Mouse (Mus musculus) cerebral cortex, adult 2 months (tissue): Measurements from ENCODE around the gene Oxnad1.

Experiments used
- WGBS: fragments of 180-500 bp; shearing (Covaris S2); methylation state at CpG from one replicate; pipeline ENCODE4 v1.1.7; 2018; 5-methylcytosine and 5-hydroxymethylcytosine counted together

The Oxnad1 gene

GRCm38 (mm10) chr14:32091704-32092103 lies 6.5 kb downstream of the Oxnad1 start:
- WGBS = 94% methylated on average over 4 of the region's 4 CpGs

- 71% methylated on average over 1 of the region's 1 CpGs for WGBS
Observed at GRCm38 (mm10) chr14:32093018-32093417, 7.8 kb downstream of the Oxnad1 start.

- 87% methylated on average over 11 of the region's 11 CpGs for WGBS
Observed at GRCm38 (mm10) chr14:32093500-32094117, 8.4 kb downstream of the Oxnad1 start.

- 85% methylated on average over 5 of the region's 5 CpGs for WGBS
Observed at GRCm38 (mm10) chr14:32095646-32096045, 10.5 kb downstream of the Oxnad1 start.

- 84% methylated on average over 5 of the region's 5 CpGs for WGBS
Observed at GRCm38 (mm10) chr14:32096740-32097139, 11.6 kb downstream of the Oxnad1 start.

- 95% methylated on average over 7 of the region's 7 CpGs for WGBS
Observed at GRCm38 (mm10) chr14:32097691-32098090, 12.5 kb downstream of the Oxnad1 start.

- WGBS = 97% methylated on average over 3 of the region's 3 CpGs
Observed at GRCm38 (mm10) chr14:32098951-32099350, 13.8 kb downstream of the Oxnad1 start.

GRCm38 (mm10) chr14:32103556-32103955 lies 18.4 kb downstream of the Oxnad1 start:
- WGBS = 70% methylated on average over 4 of the region's 4 CpGs

- WGBS = 77% methylated on average over 7 of the region's 7 CpGs
Observed at GRCm38 (mm10) chr14:32105663-32106062, 20.5 kb downstream of the Oxnad1 start.

GRCm38 (mm10) chr14:32106911-32107310 lies 21.7 kb downstream of the Oxnad1 start:
- 94% methylated on average over 4 of the region's 4 CpGs for WGBS

GRCm38 (mm10) chr14:32112124-32112523 lies 26.9 kb downstream of the Oxnad1 start:
- 87% methylated on average over 10 of the region's 10 CpGs for WGBS

GRCm38 (mm10) chr14:32120940-32121919 lies 36.1 kb downstream of the Oxnad1 start:
- WGBS = 81% methylated on average over 11 of the region's 11 CpGs

- 52% methylated on average over 2 of the region's 2 CpGs for WGBS
Observed at GRCm38 (mm10) chr14:32121920-32122315, 36.7 kb downstream of the Oxnad1 start.

- 63% methylated on average over 3 of the region's 3 CpGs for WGBS
Observed at GRCm38 (mm10) chr14:32124261-32124660, 39.1 kb downstream of the Oxnad1 start.

GRCm38 (mm10) chr14:32125256-32125655 lies 40.1 kb downstream of the Oxnad1 start:
- 88% methylated on average over 5 of the region's 5 CpGs for WGBS

- 76% methylated on average over 5 of the region's 5 CpGs for WGBS
Observed at GRCm38 (mm10) chr14:32128409-32128808, 43.2 kb downstream of the Oxnad1 start.

GRCm38 (mm10) chr14:32131836-32132235 lies 46.7 kb downstream of the Oxnad1 start:
- WGBS = 72% methylated on average over 4 of the region's 4 CpGs

- WGBS = 69% methylated on average over 2 of the region's 2 CpGs
Observed at GRCm38 (mm10) chr14:32134293-32134692, 49.1 kb downstream of the Oxnad1 start.

GRCm38 (mm10) chr14:32136467-32136866 lies 51.3 kb downstream of the Oxnad1 start:
- WGBS = 71% methylated on average over 3 of the region's 3 CpGs

- 91% methylated on average over 5 of the region's 5 CpGs for WGBS
Observed at GRCm38 (mm10) chr14:32140359-32140965, 55.3 kb downstream of the Oxnad1 start.

GRCm38 (mm10) chr14:32141723-32142122 lies 56.5 kb downstream of the Oxnad1 start, which contains the start of gene Msmb:
Gene Msmb (plus strand): TSS chr14:32142023.
- 84% methylated on average over 5 of the region's 5 CpGs for WGBS

GRCm38 (mm10) chr14:32145401-32145800 lies 60.2 kb downstream of the Oxnad1 start:
- WGBS = 77% methylated on average over 4 of the region's 4 CpGs
